Mouse (Mus musculus): ENCODE results near the gene Kdm6b.

Kdm6b gene

GRCm38 (mm10) chr11:69413221-69414181 lies at the start of gene Kdm6b:
TSS of gene Kdm6b (minus strand) at chr11:69413675.
- no peak for DNase-seq (ENCODE audit: low read depth, low spot score)

DNA sequence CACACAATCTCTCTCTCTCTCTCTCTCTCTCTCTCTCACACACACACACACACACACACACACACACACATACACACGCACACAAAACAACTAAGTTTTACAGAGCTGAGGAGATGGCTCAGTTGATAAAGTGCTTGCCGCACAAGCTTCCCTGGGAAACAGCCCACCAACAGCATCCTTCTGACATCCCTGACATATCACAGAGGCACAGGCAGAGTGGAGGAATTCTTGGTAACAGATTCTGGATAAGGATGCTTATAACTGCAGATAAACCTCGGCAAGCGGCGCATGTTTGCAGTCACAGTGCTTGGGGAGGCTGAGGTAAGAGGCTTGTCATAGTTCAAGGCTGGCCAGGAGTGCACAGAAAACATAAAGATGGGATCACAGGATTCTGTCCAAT lies 48.1 kb upstream of the Kdm6b start:
- no peak for DNase-seq (ENCODE audit: low read depth, low spot score)

- no peak for DNase-seq (ENCODE audit: low read depth, low spot score)
Measured at GRCm38 (mm10) chr11:69459883-69460282, 46.4 kb upstream of the Kdm6b start.

- no peak for DNase-seq (ENCODE audit: low read depth, low spot score)
Measured at GRCm38 (mm10) chr11:69457006-69457579, 43.6 kb upstream of the Kdm6b start.

DNA sequence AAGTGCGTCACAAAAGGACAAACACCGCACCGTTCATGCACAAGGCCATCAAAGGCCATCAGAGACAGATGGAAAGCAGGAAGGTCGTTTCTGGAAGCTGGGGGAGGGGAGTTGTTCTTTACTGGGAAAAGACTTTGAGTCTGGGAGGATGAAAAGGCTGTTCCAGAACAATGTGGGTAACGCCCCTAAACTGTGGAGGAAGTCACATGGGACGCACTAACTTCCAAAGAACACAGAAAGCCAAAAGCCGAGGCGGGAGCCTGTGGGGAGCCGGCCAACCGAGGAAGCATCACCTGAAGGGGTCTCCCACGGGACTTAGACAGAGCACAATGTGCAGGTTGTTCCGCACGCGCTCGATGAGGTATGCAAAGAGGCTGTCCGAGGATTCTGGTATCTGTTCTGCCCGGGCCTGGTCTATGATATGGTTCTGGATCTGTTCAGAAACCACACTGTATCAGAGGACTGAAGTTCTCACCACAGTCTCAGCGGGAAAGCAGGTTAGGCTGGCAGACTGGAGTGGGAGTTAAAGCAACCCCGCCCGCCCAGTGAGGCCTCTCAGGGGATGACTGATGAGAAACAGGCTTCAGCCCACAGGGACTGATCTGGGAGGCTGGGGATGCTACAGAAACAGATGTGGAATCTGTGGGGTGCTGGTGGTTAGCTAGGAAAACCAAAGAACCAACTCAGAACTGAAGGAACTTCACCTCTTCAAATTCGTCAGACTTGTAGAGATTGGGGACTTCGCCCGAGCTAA lies 38.8 kb upstream of the Kdm6b start:
- no peak for DNase-seq (ENCODE audit: low read depth, low spot score)

- no peak for DNase-seq (ENCODE audit: low read depth, low spot score)
Measured at GRCm38 (mm10) chr11:69447299-69447698, 33.8 kb upstream of the Kdm6b start.

- DNase-seq (ENCODE audit: low read depth, low spot score): no peak
Measured at GRCm38 (mm10) chr11:69443328-69443727, 29.9 kb upstream of the Kdm6b start.

DNA sequence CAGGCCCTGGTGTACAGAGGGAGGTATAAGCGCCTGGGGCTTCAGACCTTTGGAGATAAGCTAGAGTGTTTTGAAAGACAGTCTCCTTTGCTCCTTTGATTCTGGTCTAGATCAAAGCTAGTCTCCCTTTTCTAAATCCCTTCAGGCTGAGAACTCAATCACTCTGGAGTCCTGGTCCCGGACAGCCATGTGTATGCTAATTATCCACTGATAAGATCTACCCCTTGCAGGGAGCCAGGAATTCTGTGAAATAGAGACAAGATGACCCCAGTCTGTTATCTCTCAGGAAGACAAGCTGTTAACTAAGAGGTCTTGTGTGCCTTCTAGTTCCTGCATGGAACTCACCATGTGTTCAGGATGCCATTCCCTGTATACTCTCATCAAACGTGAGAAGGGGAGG lies 23.8 kb upstream of the Kdm6b start:
- no peak for DNase-seq (ENCODE audit: low read depth, low spot score)

DNA sequence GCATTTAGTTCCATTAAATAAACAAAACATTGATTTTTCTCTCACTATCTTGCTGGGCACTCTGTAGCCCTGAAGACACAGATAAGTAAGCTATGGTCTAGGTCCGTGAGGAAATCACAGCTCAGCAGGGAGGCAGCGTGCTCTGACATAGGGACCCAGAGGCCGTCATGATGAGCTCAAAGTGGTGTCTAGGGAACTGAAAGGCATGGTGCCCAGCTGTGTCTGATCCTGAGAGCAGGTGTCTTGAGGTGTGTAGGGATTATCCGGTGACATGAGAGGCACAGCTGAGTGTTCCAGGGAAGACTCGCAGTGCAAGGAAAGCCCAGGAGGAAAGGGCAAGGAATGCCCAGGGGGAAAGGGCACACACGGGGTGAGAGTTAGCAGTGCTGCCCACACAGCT lies 19.7 kb upstream of the Kdm6b start:
- no peak for DNase-seq (ENCODE audit: low read depth, low spot score)

GRCm38 (mm10) chr11:69432640-69432982 lies 19.1 kb upstream of the Kdm6b start:
- DNase-seq (ENCODE audit: low read depth, low spot score): no peak

- DNase-seq (ENCODE audit: low read depth, low spot score): no peak
Measured at GRCm38 (mm10) chr11:69431829-69432639, 18.6 kb upstream of the Kdm6b start.

- DNase-seq (ENCODE audit: low read depth, low spot score): no peak
Measured at GRCm38 (mm10) chr11:69430631-69431030, 17.2 kb upstream of the Kdm6b start.

- DNase-seq (ENCODE audit: low read depth, low spot score): no peak
Measured at GRCm38 (mm10) chr11:69429313-69429712, 15.8 kb upstream of the Kdm6b start.

GRCm38 (mm10) chr11:69428751-69429150 lies 15.3 kb upstream of the Kdm6b start:
- no peak for DNase-seq (ENCODE audit: low read depth, low spot score)

DNA sequence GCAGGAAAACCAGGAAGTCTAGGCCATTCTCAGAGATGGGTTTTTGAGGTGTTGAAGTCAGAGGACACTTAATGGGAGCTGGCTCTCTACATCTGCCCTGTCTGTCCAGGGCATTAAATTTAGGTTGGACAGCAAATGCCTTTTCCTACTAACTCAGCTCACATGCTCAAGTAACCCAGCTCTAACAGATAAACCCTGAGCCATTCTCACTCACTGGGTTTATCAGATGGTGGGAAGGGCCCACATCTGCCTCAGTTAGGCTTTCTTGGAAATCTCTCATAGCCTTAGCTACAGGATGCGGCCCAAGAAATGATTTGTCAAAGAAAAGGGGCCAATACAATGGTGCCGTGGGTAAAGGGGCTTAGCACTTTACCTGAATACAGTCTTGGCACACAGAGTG lies 12.8 kb upstream of the Kdm6b start:
- no peak for DNase-seq (ENCODE audit: low read depth, low spot score)

DNA sequence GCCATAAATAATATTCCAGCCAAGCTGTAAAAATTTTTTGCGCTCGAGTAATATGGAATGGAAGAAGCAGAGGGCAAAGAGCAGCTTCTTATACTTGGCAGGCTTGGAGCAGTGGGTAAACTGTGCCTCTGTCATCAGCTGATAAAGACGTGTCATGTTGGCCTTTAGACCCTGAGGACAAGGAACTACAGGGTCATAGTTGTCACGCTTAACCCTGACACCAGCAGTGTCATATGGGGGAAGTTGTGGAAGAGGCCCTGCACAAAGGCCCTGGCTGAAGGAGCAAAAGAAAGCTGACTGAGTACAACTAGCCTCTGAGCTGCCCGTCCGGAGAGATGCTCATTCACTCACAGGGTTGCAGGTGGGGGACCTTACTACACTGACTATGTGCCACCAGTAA lies 10.4 kb upstream of the Kdm6b start:
- no peak for DNase-seq (ENCODE audit: low read depth, low spot score)

DNA sequence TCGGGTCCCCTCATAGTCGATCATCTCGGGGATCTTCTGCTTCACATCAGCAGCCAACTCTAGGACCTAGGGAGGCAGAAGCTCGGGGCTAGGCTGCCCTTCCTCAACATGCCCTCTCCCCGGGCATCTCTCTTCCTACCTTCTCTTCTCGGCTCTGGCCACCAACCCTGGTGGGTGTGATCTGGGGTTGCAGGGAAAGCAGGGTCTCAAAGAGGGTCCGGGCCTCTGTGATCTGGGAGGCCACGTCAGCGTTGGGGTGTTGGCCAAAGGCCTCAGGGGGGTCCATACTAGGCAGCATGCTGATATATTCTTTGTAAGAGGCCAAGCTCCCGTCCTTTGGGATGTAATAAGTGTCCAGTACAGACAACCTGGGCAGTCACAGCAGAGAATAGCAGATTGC lies 9.4 kb upstream of the Kdm6b start:
- DNase-seq (ENCODE audit: low read depth, low spot score): no peak

DNA sequence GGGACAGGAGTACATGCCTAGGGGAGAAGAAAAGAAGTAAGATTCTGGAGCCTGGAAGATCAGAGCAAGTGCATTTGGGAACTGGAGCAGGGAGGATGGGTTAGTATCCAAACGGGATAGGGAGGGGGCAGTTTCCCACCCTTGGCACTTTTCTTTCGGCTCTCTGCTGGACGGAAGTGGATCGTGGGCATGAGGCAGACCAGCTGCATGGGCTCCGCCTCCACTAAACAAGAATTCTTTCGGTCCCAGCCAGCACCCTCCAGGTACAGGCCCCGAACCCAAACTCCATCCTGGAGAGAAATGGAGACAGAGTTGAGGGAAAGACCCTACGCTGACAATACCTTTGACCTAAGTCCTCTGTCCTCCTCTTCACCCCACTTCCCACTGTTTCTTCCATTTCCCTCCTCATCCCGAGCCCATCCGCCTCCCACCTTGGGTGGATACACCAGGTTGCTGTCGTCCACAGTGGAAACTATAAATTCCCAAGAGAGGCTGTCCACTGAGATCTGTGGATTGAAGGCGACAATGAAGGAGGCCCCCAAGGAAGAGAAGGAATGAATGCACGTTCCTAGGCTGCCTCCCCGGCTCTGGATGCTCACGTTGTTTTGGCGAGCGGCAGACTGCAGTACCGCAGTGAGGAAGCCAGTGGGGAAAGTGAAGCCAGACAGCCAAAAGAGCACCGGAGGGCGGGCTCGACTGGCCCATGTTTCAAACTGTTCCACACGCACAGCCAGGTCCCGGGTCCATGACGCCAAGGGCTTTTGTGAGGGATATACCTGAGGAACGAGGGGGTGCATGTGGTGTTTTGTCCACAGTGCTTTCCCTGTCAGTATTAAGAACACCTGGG lies 7.9 kb upstream of the Kdm6b start:
- no peak for DNase-seq (ENCODE audit: low read depth, low spot score)

DNA sequence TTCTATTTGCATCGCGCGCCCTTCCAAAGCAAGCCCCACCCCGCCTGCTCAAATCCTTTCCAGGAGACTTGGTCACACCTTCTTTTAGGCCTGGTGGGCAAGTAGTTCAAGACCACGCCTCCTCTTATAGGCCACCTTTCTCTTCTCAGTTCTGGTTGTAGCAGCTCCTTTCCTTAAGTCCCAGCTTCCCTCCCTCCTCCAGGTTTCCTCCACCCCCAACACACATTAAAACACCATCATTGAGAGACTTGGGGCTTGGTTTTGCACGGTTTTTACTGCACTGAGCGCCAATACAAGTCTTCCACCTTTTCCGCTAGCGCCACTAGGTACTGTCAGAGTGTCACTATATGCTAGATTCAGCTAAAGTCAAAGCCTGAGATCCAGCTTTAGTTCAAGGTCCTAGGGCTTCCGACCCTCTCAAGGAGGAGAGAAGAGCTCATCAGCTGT lies 7.1 kb upstream of the Kdm6b start:
- DNase-seq (ENCODE audit: low read depth, low spot score): no peak

DNA sequence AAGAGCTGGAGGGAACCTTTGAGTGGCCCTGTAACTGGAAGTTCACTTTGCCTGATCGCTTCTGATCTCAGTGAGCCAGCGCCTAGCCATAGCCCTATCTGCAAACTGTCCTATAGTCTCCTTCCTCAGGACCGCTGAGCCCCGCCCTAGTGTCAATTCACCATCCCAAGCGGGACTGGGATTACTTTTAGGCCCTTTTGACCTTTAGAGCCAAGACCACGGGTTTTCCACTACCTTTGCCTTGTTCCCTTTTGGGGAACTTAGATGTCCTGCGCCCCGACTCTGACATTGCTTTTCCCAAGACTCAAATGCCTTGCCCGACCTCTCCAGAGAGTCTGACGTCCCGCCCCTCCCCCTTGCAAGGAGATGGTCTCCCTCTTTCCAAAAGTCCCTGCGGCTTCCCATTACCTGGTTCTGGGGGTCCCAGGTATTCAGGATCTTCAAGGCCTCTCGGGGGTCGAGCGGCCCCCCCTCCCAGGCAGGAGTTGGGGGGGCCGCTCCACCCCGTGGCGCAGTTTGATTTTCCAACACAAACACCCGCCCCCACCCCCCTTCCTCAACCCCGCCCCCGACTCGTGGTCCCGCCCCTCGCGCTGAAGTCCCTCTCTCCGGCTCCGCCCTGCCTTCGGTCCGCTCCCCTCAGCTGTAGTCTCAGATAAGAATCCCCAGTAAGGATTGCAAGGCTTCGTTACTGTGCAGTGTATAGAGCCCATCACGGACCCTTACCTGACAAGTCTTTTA lies 6.5 kb upstream of the Kdm6b start:
- no peak for DNase-seq (ENCODE audit: low read depth, low spot score)

All from c-Kit-negative CD71-positive TER-119-positive erythroid progenitor cells, embryonic 14.5 days (primary cell).